Mouse (Mus musculus) midbrain, postnatal 0 days (tissue): Measurements from ENCODE around the gene Otof. TPM values are rescaled to one million over a fixed set of nuclear protein-coding genes. Genes with fewer than 3 reads are reported as not detected.

Source experiments
- ATAC-seq: fragments of 200-750 bp; cut with Nextera tagmentation; 2 replicates; pipeline ENCODE4 v1.8.0; 2017; ENCODE audit warnings: moderate number of reproducible peaks, mild to moderate bottlenecking, moderate TSS enrichment, moderate library complexity; ENCODE audit not compliant: low FRiP score
- DNase-seq: peaks from one replicate; pipeline ENCODE4 v3.0.0-alpha.2; 2015; ENCODE audit warnings: low spot score
- H3K27ac ChIP-seq: fragments of 300-500 bp; sonication (generic); 2 replicates; pipeline ENCODE4 v1.5.1; 2014; ENCODE audit warnings: low read depth, mild to moderate bottlenecking, low read length, mixed read lengths
- H3K27me3 ChIP-seq: fragments of 300-500 bp; sonication (generic); 2 replicates; pipeline ENCODE4 v1.6.1; 2014; ENCODE audit warnings: low read length, control low read depth, mixed read lengths; ENCODE audit not compliant: insufficient read depth
- H3K36me3 ChIP-seq: fragments of 300-500 bp; sonication (generic); 2 replicates; pipeline ENCODE4 v1.6.1; 2014; ENCODE audit warnings: low read length, control low read depth, mixed read lengths; ENCODE audit not compliant: insufficient read depth
- H3K4me1 ChIP-seq: fragments of 300-500 bp; sonication (generic); 2 replicates; pipeline ENCODE4 v1.6.1; 2014; ENCODE audit warnings: mild to moderate bottlenecking, control low read depth, antibody characterized with exemption, low read length, mixed read lengths; ENCODE audit not compliant: insufficient read depth
- H3K4me2 ChIP-seq: fragments of 300-500 bp; sonication (generic); 2 replicates; pipeline ENCODE4 v1.6.1; 2014; ENCODE audit warnings: low read depth, mild to moderate bottlenecking, low read length, mixed read lengths; ENCODE audit not compliant: poor library complexity, severe bottlenecking
- H3K4me3 ChIP-seq: fragments of 300-500 bp; sonication (generic); 2 replicates; pipeline ENCODE4 v1.5.1; 2014; ENCODE audit warnings: low read depth, mild to moderate bottlenecking, low read length, moderate library complexity
- H3K9ac ChIP-seq: fragments of 300-500 bp; sonication (generic); replicated peaks from 2 replicates; pipeline ENCODE4 v1.6.1; 2014; ENCODE audit warnings: mild to moderate bottlenecking, low read length, moderate library complexity, mixed read lengths; ENCODE audit not compliant: poor library complexity, severe bottlenecking
- H3K9me3 ChIP-seq: fragments of 300-500 bp; sonication (generic); 2 replicates; pipeline ENCODE4 v1.6.1; 2016; ENCODE audit warnings: low read length, control low read depth
- CTCF ChIP-seq: IDR thresholded peaks from 2 replicates; pipeline ENCODE4 v1.5.1; 2016; ENCODE audit warnings: antibody characterized with exemption, mild to moderate bottlenecking
- WGBS: fragments of 180-500 bp; shearing (Covaris S2); extraction: QIAGEN DNeasy Blood & Tissue Kit; methylation state at CpG from one replicate; pipeline ENCODE4 v1.1.7; 2014; 5-methylcytosine and 5-hydroxymethylcytosine counted together
- polyA plus RNA-seq: library from polyadenylated mRNA; unstranded; fragments of >200 nt; fragmentation: Nextera tagmentation; extraction: Ambion mirVana; gene quantifications from 2 replicates; pipeline ENCODE4 v1.2.1, GENCODE M21; 2015
- total RNA-seq: library from RNA; depleted of rRNA; stranded (reverse); fragments of >200 nt; gene quantifications from 2 replicates; pipeline ENCODE4 v1.2.3, GENCODE M21; 2014

Otof gene
- total and polyA plus RNA-seq, 2 experiments from 2014 or later, result 4.9 to 6.1 TPM

DNA sequence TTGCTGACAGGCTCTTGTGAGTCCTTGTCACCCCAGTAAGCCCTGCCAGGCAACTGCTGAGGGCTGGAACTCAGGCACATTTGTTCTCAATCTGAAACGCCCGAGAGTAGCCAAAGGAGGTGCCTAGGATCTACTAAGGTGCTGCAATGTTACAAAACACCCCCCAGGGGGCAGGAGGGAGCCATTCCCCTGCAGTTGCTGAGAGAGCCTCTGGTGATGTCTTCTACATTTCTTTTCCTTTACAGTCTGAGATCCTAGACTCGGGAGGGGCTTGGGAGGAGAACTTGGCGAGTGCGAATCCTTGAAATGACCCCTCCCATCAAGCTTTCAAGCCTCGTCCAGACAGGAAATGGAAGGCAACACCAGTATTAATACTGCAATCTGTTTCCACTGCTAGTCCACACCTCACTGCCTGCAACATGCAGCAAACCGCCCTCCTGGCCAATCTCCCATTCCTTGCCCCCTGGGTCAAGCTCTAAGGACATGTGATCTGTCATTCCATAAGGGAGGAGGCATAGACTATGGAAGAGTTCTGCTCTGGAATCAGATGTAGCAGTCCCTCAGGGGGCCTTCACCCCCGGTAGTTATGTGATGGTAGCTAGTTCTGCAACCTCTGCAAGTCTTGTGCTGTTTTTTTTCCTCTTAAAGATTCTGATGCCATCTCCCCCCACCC is 38.0 kb downstream of the Otof start:
- Histone ChIP-seq H3K27ac (no peak overlapping the region), H3K4me2 (no peak overlapping the region), H3K36me3 (no peaks in the 10 kb centered on the region), H3K9me3 (no peaks in the 10 kb centered on the region), H3K4me3 (no peak overlapping the region), H3K4me1 (peaks cover 2% of the 10 kb centered on the region; the same call in 1 of the 2 replicates), H3K9ac (no peak overlapping the region), H3K27me3 (no peaks in the 10 kb centered on the region)
- TF ChIP-seq CTCF, result peak; percentile 83
- ATAC-seq (peak; percentile 58; the same call in 1 of the 2 replicates), DNase-seq (peak; percentile 81)
- WGBS, result 30% methylated on average over 8 of the region's 8 CpGs

DNA sequence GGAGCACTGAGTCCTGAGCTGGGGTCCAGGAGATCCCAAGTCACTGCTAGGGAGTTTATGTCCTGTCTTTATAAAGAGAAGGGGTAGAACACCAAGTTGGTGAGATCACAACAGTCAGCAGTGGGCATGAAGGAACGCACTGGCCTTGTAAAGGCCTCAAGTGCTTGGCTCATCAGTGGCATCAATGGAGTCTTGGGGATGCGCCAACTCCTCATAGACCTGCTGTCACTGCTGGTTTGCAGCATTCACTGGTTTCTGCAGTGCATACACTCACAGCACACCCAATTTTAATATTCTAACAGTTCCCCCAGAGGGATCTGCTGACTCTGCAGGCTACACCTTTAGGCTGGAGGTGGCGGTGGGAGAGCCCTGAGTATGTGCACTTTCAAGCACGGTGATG is 38.6 kb downstream of the Otof start:
- H3K27ac ChIP-seq, result no peak overlapping the region
- no peak overlapping the region for H3K9ac ChIP-seq
- H3K9me3 ChIP-seq, result no peaks in the 10 kb centered on the region
- ATAC-seq (no peak), DNase-seq (no peak)
- no peaks in the 10 kb centered on the region for H3K27me3 ChIP-seq
- TF ChIP-seq CTCF, result no peak
- WGBS, result 66% methylated on average over 4 of the region's 4 CpGs
- H3K4me1 ChIP-seq, result peaks cover 2% of the 10 kb centered on the region; the same call in 1 of the 2 replicates
- H3K4me3 ChIP-seq, result no peak overlapping the region
- H3K4me2 ChIP-seq, result no peak overlapping the region
- no peaks in the 10 kb centered on the region for H3K36me3 ChIP-seq

DNA sequence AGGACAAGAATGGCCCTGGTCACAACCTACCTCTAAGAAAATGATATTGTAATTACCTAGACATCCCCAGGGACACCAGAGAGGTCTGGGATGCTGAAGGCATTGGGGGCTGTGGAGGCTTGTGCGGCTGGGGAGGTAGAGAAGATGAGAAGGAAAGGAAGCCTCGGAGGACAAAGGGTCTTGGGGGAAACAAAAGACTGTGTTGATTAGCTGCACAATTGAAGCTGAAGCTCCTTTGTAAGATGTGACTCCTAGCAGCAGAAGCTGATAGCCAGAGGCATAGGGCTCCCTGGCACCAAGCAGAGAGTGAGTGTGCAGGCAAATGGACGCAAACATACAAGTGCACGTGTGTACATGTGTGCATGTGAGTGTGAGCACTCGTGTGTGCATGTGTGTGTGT is 45.1 kb downstream of the Otof start:
- no peak for TF ChIP-seq CTCF
- peaks cover 4% of the 10 kb centered on the region; the same call in 1 of the 2 replicates for H3K4me1 ChIP-seq
- no peak overlapping the region for H3K27ac ChIP-seq
- no peak overlapping the region for H3K4me2 ChIP-seq
- DNase-seq (peak; percentile 4), ATAC-seq (no peak)
- no peaks in the 10 kb centered on the region for H3K27me3 ChIP-seq
- H3K4me3 ChIP-seq, result no peak overlapping the region
- no peaks in the 10 kb centered on the region for H3K9me3 ChIP-seq
- H3K36me3 ChIP-seq, result no peaks in the 10 kb centered on the region
- no peak overlapping the region for H3K9ac ChIP-seq
- 28% methylated on average over 5 of the region's 5 CpGs for WGBS

DNA sequence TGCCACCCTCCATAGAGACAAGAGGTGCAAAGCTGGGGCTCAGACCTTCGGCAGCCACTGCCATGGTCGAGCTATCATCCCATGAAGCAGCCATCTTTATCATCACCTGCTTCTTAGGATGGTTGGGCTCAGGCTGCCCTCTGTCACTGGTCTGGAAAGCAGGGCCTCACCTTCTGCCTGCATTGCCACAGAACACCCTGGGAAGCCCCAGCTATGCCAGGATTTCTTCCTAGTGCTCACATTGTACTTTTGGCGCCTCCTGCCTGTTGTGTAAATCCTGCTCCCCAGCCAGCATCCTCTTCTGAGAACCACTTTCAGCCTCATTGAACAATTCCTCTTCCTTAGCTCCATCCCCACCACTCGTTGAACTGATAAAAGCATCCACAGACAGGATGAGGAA is 45.9 kb downstream of the Otof start:
- no peak for ATAC-seq
- 61% methylated on average over 4 of the region's 4 CpGs for WGBS
- Histone ChIP-seq H3K27me3 (no peaks in the 10 kb centered on the region), H3K4me3 (no peak overlapping the region), H3K9me3 (no peaks in the 10 kb centered on the region), H3K36me3 (no peaks in the 10 kb centered on the region), H3K4me2 (no peak overlapping the region), H3K4me1 (peaks cover 4% of the 10 kb centered on the region; the same call in 1 of the 2 replicates), H3K27ac (no peak overlapping the region), H3K9ac (no peak overlapping the region)
- TF ChIP-seq CTCF, result no peak
- peak; percentile 6 for DNase-seq

DNA sequence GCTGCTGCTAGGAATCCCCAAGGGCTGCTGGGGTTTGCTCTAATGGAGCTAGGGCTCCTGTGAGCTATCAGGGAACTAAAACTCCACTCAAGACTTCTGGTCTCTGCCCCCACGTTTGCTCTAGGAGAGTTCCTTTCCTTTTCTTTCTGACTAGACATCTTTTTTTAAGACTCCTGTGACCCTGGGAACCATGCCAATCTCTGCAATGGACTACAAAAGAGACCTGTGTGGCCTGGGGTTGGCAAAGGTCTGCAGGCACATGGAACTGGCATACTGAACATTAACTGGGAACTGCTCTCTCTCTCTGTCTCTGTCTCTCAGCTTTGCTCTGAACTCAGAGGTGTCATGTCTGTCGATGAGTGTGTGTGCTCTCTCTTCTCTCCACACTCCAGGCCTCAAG is 46.4 kb downstream of the Otof start:
- no peak overlapping the region for H3K4me3 ChIP-seq
- WGBS, result 48% methylated on average over 2 of the region's 2 CpGs
- no peaks in the 10 kb centered on the region for H3K36me3 ChIP-seq
- H3K4me2 ChIP-seq, result no peak overlapping the region
- no peak for ATAC-seq
- peaks cover 4% of the 10 kb centered on the region; the same call in 1 of the 2 replicates for H3K4me1 ChIP-seq
- no peaks in the 10 kb centered on the region for H3K9me3 ChIP-seq
- H3K9ac ChIP-seq, result no peak overlapping the region
- DNase-seq, result no peak
- H3K27me3 ChIP-seq, result no peaks in the 10 kb centered on the region
- no peak overlapping the region for H3K27ac ChIP-seq
- no peak for TF ChIP-seq CTCF

DNA sequence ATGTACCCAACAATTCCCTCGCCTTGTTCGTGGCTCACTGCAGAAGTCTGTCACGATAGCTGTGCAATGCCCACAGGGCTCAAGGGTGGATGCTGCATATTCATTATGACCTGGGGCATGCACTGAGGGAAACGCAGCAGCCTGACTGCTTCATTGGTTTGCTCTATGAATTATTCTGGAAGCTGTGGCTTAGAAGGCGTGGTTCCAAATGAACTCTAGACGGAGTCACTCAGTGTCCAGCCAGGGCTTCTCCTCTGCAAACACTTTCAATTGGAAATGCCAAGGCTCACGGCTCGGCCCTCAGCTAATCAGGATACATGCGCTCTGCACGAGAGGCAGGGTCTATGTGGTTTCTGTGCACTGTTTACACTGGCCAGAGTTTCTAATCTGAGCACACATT is 50.2 kb downstream of the Otof start:
- Histone ChIP-seq H3K9ac (no peak overlapping the region), H3K36me3 (no peaks in the 10 kb centered on the region), H3K27ac (no peak overlapping the region), H3K9me3 (no peaks in the 10 kb centered on the region), H3K4me3 (no peak overlapping the region), H3K4me2 (no peak overlapping the region), H3K4me1 (peaks cover 6% of the 10 kb centered on the region), H3K27me3 (no peaks in the 10 kb centered on the region)
- ATAC-seq (no peak), DNase-seq (no peak)
- WGBS, result 49% methylated on average over 10 of the region's 10 CpGs
- TF ChIP-seq CTCF, result no peak
